Mouse (Mus musculus): ENCODE results near the gene Gm6408. TPM values are rescaled to one million over a fixed set of nuclear protein-coding genes. Genes with fewer than 3 reads are reported as not detected.

Gene Gm6408
- total and polyA plus RNA-seq, 3 experiments = not detected

GRCm38 (mm10) chr5:146470821-146471220, 10.9 kb upstream of the Gm6408 start:
- Histone ChIP-seq H3K4me3 (ENCODE audit: control insufficient read depth in 1 of 2, insufficient read depth in 1 of 2, low read depth in 2 of 2, low read length in 2 of 2) (no peak overlapping the region), H3K79me2 (ENCODE audit: control insufficient read depth, insufficient read depth, low read length, poor library complexity) (no peaks in the 10 kb centered on the region), H3K9me3 (replicated peaks; ENCODE audit: insufficient read depth, low read length) (no peaks in the 10 kb centered on the region), H3K36me3 (ENCODE audit: control insufficient read depth in 1 of 2, insufficient read depth in 2 of 2, low read length in 2 of 2) (no peaks in the 10 kb centered on the region), H3K4me1 (ENCODE audit: control insufficient read depth in 1 of 2, insufficient read depth in 2 of 2, low read length in 2 of 2) (no peaks in the 10 kb centered on the region), H3K27ac (ENCODE audit: control insufficient read depth, low read depth, low read length) (no peak overlapping the region), H3K9ac (ENCODE audit: control insufficient read depth, low read depth, low read length, poor library complexity, severe bottlenecking) (no peak overlapping the region), H3K27me3 (ENCODE audit: control insufficient read depth in 1 of 2, insufficient read depth in 2 of 2, low read length in 2 of 2) (no peaks in the 10 kb centered on the region)
- TF ChIP-seq CHD2 (IDR thresholded peaks at IDR 0.05; ENCODE audit: low read length) (no peak), MEF2A (IDR thresholded peaks at IDR 0.05; ENCODE audit: extremely low read depth, insufficient replicate concordance, low read depth, low read length, poor library complexity, severe bottlenecking) (no peak), E2F4 (IDR thresholded peaks at IDR 0.05; ENCODE audit: borderline replicate concordance, low read depth, low read length) (no peak), CHD1 (IDR thresholded peaks at IDR 0.05; ENCODE audit: low read depth, low read length) (no peak), ZC3H11A (IDR thresholded peaks at IDR 0.05; ENCODE audit: low read depth, low read length) (no peak), EP300 (IDR thresholded peaks at IDR 0.05; ENCODE audit: low read depth in 1 of 2, low read length in 2 of 2) (no peak), ELF1 (IDR thresholded peaks at IDR 0.05; ENCODE audit: low read depth, low read length) (no peak), SMC3 (IDR thresholded peaks at IDR 0.05; ENCODE audit: low read depth, low read length) (no peak), TCF12 (IDR thresholded peaks at IDR 0.05; ENCODE audit: low read depth, low read length) (no peak), HCFC1 (IDR thresholded peaks at IDR 0.05; ENCODE audit: low read depth, low read length) (no peak), MYC (IDR thresholded peaks at IDR 0.05; ENCODE audit: low read depth, low read length) (no peak), RCOR1 (IDR thresholded peaks at IDR 0.05; ENCODE audit: low read depth, low read length) (no peak), USF1 (IDR thresholded peaks at IDR 0.05; ENCODE audit: low read depth, low read length) (no peak), CTCF (IDR thresholded peaks at IDR 0.05 in 2 of 3, conservative IDR thresholded peaks at IDR 0.05 in 1 of 3; ENCODE audit: control insufficient read depth in 1 of 3, insufficient read depth in 1 of 3, low read depth in 2 of 3, low read length in 3 of 3, poor library complexity in 1 of 3, severe bottlenecking in 1 of 3) (no peak), BHLHE40 (IDR thresholded peaks at IDR 0.05; ENCODE audit: borderline replicate concordance, low read depth, low read length) (no peak)
- DNase-seq (ENCODE audit: low read depth, low spot score) = no peak

GRCm38 (mm10) chr5:146471311-146471710, 10.5 kb upstream of the Gm6408 start:
- Histone ChIP-seq H3K4me1 (ENCODE audit: control insufficient read depth in 1 of 2, insufficient read depth in 2 of 2, low read length in 2 of 2) (no peaks in the 10 kb centered on the region), H3K9ac (ENCODE audit: control insufficient read depth, low read depth, low read length, poor library complexity, severe bottlenecking) (no peak overlapping the region), H3K4me3 (ENCODE audit: control insufficient read depth in 1 of 2, insufficient read depth in 1 of 2, low read depth in 2 of 2, low read length in 2 of 2) (no peak overlapping the region), H3K27me3 (ENCODE audit: control insufficient read depth in 1 of 2, insufficient read depth in 2 of 2, low read length in 2 of 2) (no peaks in the 10 kb centered on the region), H3K9me3 (replicated peaks; ENCODE audit: insufficient read depth, low read length) (no peaks in the 10 kb centered on the region), H3K79me2 (ENCODE audit: control insufficient read depth, insufficient read depth, low read length, poor library complexity) (no peaks in the 10 kb centered on the region), H3K27ac (ENCODE audit: control insufficient read depth, low read depth, low read length) (no peak overlapping the region), H3K36me3 (ENCODE audit: control insufficient read depth in 1 of 2, insufficient read depth in 2 of 2, low read length in 2 of 2) (no peaks in the 10 kb centered on the region)
- DNase-seq (ENCODE audit: low read depth, low spot score) = no peak
- TF ChIP-seq KAT2A (conservative IDR thresholded peaks at IDR 0.05; ENCODE audit: low read depth, low read length) = no peak
- TF ChIP-seq SMC3 (IDR thresholded peaks at IDR 0.05; ENCODE audit: low read depth, low read length) = no peak
- no peak for TF ChIP-seq ZKSCAN1 (IDR thresholded peaks at IDR 0.05; ENCODE audit: low read depth, low read length)
- no peak for TF ChIP-seq SIN3A (IDR thresholded peaks at IDR 0.05; ENCODE audit: low read length)
- TF ChIP-seq CHD1 (IDR thresholded peaks at IDR 0.05; ENCODE audit: low read depth, low read length) = no peak

Measured in MEL (cell line).